Mouse (Mus musculus) thymus, postnatal 36 days (tissue): ENCODE measurements at regions not wholly inside any gene's neighbourhood (a gene's known extent, or its start where the extent isn't known, plus 50 kb on each side); places are given as distances from the start of the nearest gene placed in this dataset.

Experiments used
- DNase-seq, 2 experiments: peaks; one replicate each; pipeline ENCODE4 v3.0.0; 2022; ENCODE audit warnings: mixed read lengths in 2 of 2

- no peak for DNase-seq
Observed at GRCm38 (mm10) chr4:57362652-57363051, 61.0 kb upstream of the Ptpn3 start.

GRCm38 (mm10) chr4:57369736-57370373 is 64.2 kb upstream of the Palm2 start:
- DNase-seq = peak; percentile 53 to 66

- DNase-seq = no peak
Observed at GRCm38 (mm10) chr4:57377872-57378271, 56.2 kb upstream of the Palm2 start.

- no peak for DNase-seq
Observed at GRCm38 (mm10) chr4:57380063-57380800, 53.8 kb upstream of the Palm2 start.

GRCm38 (mm10) chr4:57381306-57381705 is 52.7 kb upstream of the Palm2 start:
- DNase-seq = no peak
